Mouse (Mus musculus): ENCODE results near the gene Fndc3b. TPM values are rescaled to one million over a fixed set of nuclear protein-coding genes. Genes with fewer than 3 reads are reported as not detected.

The Fndc3b gene
- total RNA-seq, 2 experiments from 2014 or later, result 128 to 148 TPM

Small RNA genes within 50 kb of the gene (microRNA-seq; reads per million reads assigned to microRNA genes)
- 0 reads per million in 2 experiments for gene Mir3092 (ENCODE audit: borderline number of aligned reads in 2 of 2)

Other genes starting within 250 kb of the Fndc3b start
- gene Tmem212, start 185.1 kb upstream of the Fndc3b start, total RNA-seq (2021), result not detected
- 1 to 10 TPM; 5.5 to 6.9 TPM for gene Pld1, start 227.4 kb upstream of the Fndc3b start, total RNA-seq (2021)

Data from adrenal gland, adult 18-20 months (tissue).